8 mouse cellular contexts compared by ENCODE assay signal in genomic region chr11:24305691-24306090, GRCm38 (mm10).
DNase-seq lines count a peak whose midpoint lies in the region; ATAC-seq lines count a peak whose summit lies in the region.

No protein-coding gene starts in this region.

- no peak for DNase-seq in heart, postnatal 14 days
- DNase-seq in forebrain, embryonic 10.5 days (ENCODE audit: extremely low spot score, low spot score): peak; percentile 38
- no peak for DNase-seq in cerebellum, adult 8-10 months
- no peak for DNase-seq in adrenal gland, adult 2 months
- no peak for DNase-seq in heart, adult 9 months (ENCODE audit: low spot score in 2 of 2)

- peaks cover 6% of the 10 kb centered on the region; the same call in 1 of the 2 replicates for H3K4me1 ChIP-seq in heart, embryonic 15.5 days (replicated peaks)
- H3K4me1 ChIP-seq in forebrain, embryonic 10.5 days: peaks cover 45% of the 10 kb centered on the region
- H3K4me1 ChIP-seq in limb, embryonic 12.5 days (replicated peaks): peaks cover 39% of the 10 kb centered on the region
- H3K4me1 ChIP-seq in midbrain, embryonic 16.5 days (ENCODE audit: control insufficient read depth, insufficient read depth, low read length): peaks cover 15% of the 10 kb centered on the region

- ATAC-seq in heart, embryonic 15.5 days (replicated peaks; ENCODE audit: insufficient number of reproducible peaks, insufficient read depth, low FRiP score, low read depth): no peak
- peak; percentile 54; the same call in 1 of the 2 replicates for ATAC-seq in limb, embryonic 12.5 days (ENCODE audit: insufficient number of reproducible peaks, insufficient read depth, low FRiP score, low TSS enrichment, low read depth)
- ATAC-seq in midbrain, embryonic 16.5 days: peak; percentile 33; the same call in 1 of the 2 replicates

- no peak overlapping the region for H3K27ac ChIP-seq in heart, embryonic 15.5 days
- peak overlapping the region; percentile 75; the same call in 1 of the 2 replicates for H3K27ac ChIP-seq in forebrain, embryonic 10.5 days
- peak overlapping the region; percentile 45; the same call in 1 of the 2 replicates for H3K27ac ChIP-seq in limb, embryonic 12.5 days
- H3K27ac ChIP-seq in midbrain, embryonic 16.5 days (ENCODE audit: low read length): no peak overlapping the region

- H3K4me3 ChIP-seq in heart, embryonic 15.5 days: peak overlapping the region; percentile 43
- H3K4me3 ChIP-seq in forebrain, embryonic 10.5 days: peak overlapping the region; percentile 50
- peak overlapping the region; percentile 37 for H3K4me3 ChIP-seq in limb, embryonic 12.5 days (replicated peaks)
- H3K4me3 ChIP-seq in midbrain, embryonic 16.5 days (ENCODE audit: low read depth, low read length): peak overlapping the region; percentile 28

- WGBS in heart, embryonic 15.5 days: 13% methylated on average over 11 of the region's 11 CpGs
- WGBS in forebrain, embryonic 10.5 days: 4% methylated on average over 11 of the region's 11 CpGs
- 4% methylated on average over 11 of the region's 11 CpGs for WGBS in limb, embryonic 12.5 days
- 10% methylated on average over 11 of the region's 11 CpGs for WGBS in midbrain, embryonic 16.5 days

- no peaks in the 10 kb centered on the region for H3K9me3 ChIP-seq in heart, embryonic 15.5 days (replicated peaks)
- peaks cover 5% of the 10 kb centered on the region for H3K9me3 ChIP-seq in forebrain, embryonic 10.5 days
- no peaks in the 10 kb centered on the region for H3K9me3 ChIP-seq in limb, embryonic 12.5 days
- no peaks in the 10 kb centered on the region for H3K9me3 ChIP-seq in midbrain, embryonic 16.5 days (replicated peaks; ENCODE audit: control insufficient read depth, low read length, poor library complexity, severe bottlenecking)

- intact Hi-C loops in heart, postnatal 14 days (cut with DNase I): no loop called here

- H3K9ac ChIP-seq in heart, embryonic 15.5 days: no peak overlapping the region
- H3K9ac ChIP-seq in limb, embryonic 12.5 days (replicated peaks): no peak overlapping the region
- peak overlapping the region; percentile 54; the same call in 1 of the 2 replicates for H3K9ac ChIP-seq in midbrain, embryonic 16.5 days (ENCODE audit: low read depth, low read length)

- peak overlapping the region; percentile 66 for H3K4me2 ChIP-seq in heart, embryonic 15.5 days
- H3K4me2 ChIP-seq in limb, embryonic 12.5 days: peak overlapping the region; percentile 68
- peak overlapping the region; percentile 59 for H3K4me2 ChIP-seq in midbrain, embryonic 16.5 days (ENCODE audit: low read length)

- no peaks in the 10 kb centered on the region for H3K27me3 ChIP-seq in heart, embryonic 15.5 days
- peaks cover 16% of the 10 kb centered on the region for H3K27me3 ChIP-seq in forebrain, embryonic 10.5 days (ENCODE audit: poor library complexity, severe bottlenecking)
- H3K27me3 ChIP-seq in limb, embryonic 12.5 days: 0 out of 2 replicates have a peak, but pooled peaks cover 3% of the 10 kb centered on the region
- H3K27me3 ChIP-seq in midbrain, embryonic 16.5 days (ENCODE audit: control insufficient read depth, insufficient read depth, low read depth, low read length): no peaks in the 10 kb centered on the region

- no peaks in the 10 kb centered on the region for H3K36me3 ChIP-seq in heart, embryonic 15.5 days
- no peaks in the 10 kb centered on the region for H3K36me3 ChIP-seq in forebrain, embryonic 10.5 days (replicated peaks)
- no peaks in the 10 kb centered on the region for H3K36me3 ChIP-seq in limb, embryonic 12.5 days
- H3K36me3 ChIP-seq in midbrain, embryonic 16.5 days (ENCODE audit: control insufficient read depth, insufficient read depth, low read length): no peaks in the 10 kb centered on the region

Comparison
In these comparisons a context has a peak if more than half of its experiments do, and no peak if none do; other contexts are left out.
1. H3K27ac ChIP-seq: peak in forebrain, embryonic 10.5 days (single experiment) and limb, embryonic 12.5 days (single experiment); none in heart, embryonic 15.5 days (single experiment) and midbrain, embryonic 16.5 days (single experiment).
2. Peak in every context shown above with its lines, with median percentiles within 50 percentile points of each other: H3K4me2 ChIP-seq and H3K4me3 ChIP-seq.